ENCODE assay signal across 8 mouse cellular contexts in genomic region chrX:104670757-104671549, GRCm38 (mm10). TPM values are rescaled to one million over a fixed set of nuclear protein-coding genes. Genes with fewer than 3 reads are reported as not detected.
A peak's percentile ranks its signal among the peaks of the same experiment; 100 is the strongest.
DNase-seq lines count a peak whose midpoint lies in the region; ATAC-seq lines count a peak whose summit lies in the region.

Gene Zdhhc15 (minus strand): TSS chrX:104671064.

- H3K9me3 ChIP-seq in embryonic facial prominence, embryonic 10.5 days, result no peaks in the 10 kb centered on the region; the same call in 1 of the 2 replicates
- H3K9me3 ChIP-seq in intestine, embryonic 16.5 days (ENCODE audit: control insufficient read depth, low read length), result no peaks in the 10 kb centered on the region

- intact Hi-C loops in left cerebral cortex, postnatal 25 days (cut with DNase I), result no loop called here

- H3K27me3 ChIP-seq in embryonic facial prominence, embryonic 10.5 days (replicated peaks; ENCODE audit: low read depth, poor library complexity, severe bottlenecking), result peaks cover 58% of the 10 kb centered on the region
- H3K27me3 ChIP-seq in intestine, embryonic 16.5 days (replicated peaks; ENCODE audit: control insufficient read depth, insufficient read depth, low read length), result 0 out of 2 replicates have a peak, but pooled peaks cover 3% of the 10 kb centered on the region

- DNase-seq in adrenal gland, adult 2 months, result peak; percentile 58
- peak; percentile 73 for DNase-seq in embryonic facial prominence, embryonic 10.5 days (ENCODE audit: low spot score)
- DNase-seq in left cerebral cortex, postnatal 25 days (ENCODE audit: low spot score in 2 of 2), result peak; percentile 2 to 43
- peak; percentile 12 to 21 for DNase-seq in right cerebral cortex, postnatal 36 days (ENCODE audit: low spot score in 2 of 2)
- peak; percentile 48 for DNase-seq in urinary bladder, postnatal 25 days (ENCODE audit: low spot score)

- peak within 1 kb of the TSS; percentile 68 for H3K9ac ChIP-seq in intestine, embryonic 16.5 days (ENCODE audit: low read depth, low read length)

- H3K4me1 ChIP-seq in embryonic facial prominence, embryonic 10.5 days, result no peaks in the 10 kb centered on the region
- H3K4me1 ChIP-seq in intestine, embryonic 16.5 days (ENCODE audit: control insufficient read depth, insufficient read depth, low read length), result no peaks in the 10 kb centered on the region

- ATAC-seq in granulocyte monocyte progenitor cell, adult 5-6 weeks (replicated peaks; ENCODE audit: poor library complexity, severe bottlenecking), result peak; percentile 96
- peak; percentile 95 for ATAC-seq in intestine, embryonic 16.5 days
- ATAC-seq in megakaryocyte-erythroid progenitor cell, adult 5-6 weeks (replicated peaks; ENCODE audit: low FRiP score, low TSS enrichment, poor library complexity, severe bottlenecking), result peak; percentile 99

- WGBS in embryonic facial prominence, embryonic 10.5 days, result 19% methylated on average over 30 of the region's 31 CpGs
- WGBS in intestine, embryonic 16.5 days, result 19% methylated on average over 29 of the region's 31 CpGs

- peak within 1 kb of the TSS; percentile 87 for H3K27ac ChIP-seq in embryonic facial prominence, embryonic 10.5 days (replicated peaks)
- peak within 1 kb of the TSS; percentile 48; the same call in 1 of the 2 replicates for H3K27ac ChIP-seq in intestine, embryonic 16.5 days (ENCODE audit: low read length)

- peak within 1 kb of the TSS; percentile 62 for H3K4me3 ChIP-seq in embryonic facial prominence, embryonic 10.5 days
- H3K4me3 ChIP-seq in intestine, embryonic 16.5 days (ENCODE audit: low read length), result peak within 1 kb of the TSS; percentile 53

- H3K4me2 ChIP-seq in intestine, embryonic 16.5 days (ENCODE audit: low read depth, low read length), result peak within 1 kb of the TSS; percentile 64

- no peaks in the 10 kb centered on the region for H3K36me3 ChIP-seq in embryonic facial prominence, embryonic 10.5 days (replicated peaks)
- no peaks in the 10 kb centered on the region for H3K36me3 ChIP-seq in intestine, embryonic 16.5 days (ENCODE audit: control insufficient read depth, insufficient read depth, low read length)

RNA-seq across cellular contexts. Expression of gene Zdhhc15, which starts in this region (rescaled TPM):
- 1 to 10 TPM; 1.5 to 1.6 TPM for total RNA-seq in adrenal gland, adult 2 months (2021)
- polyA plus RNA-seq in adrenal gland, adult 2 months (2012; rRNA removed), result 0.16 and 0.23 TPM in 2 replicates
- 11.6 and 12.0 TPM in 2 replicates for polyA plus RNA-seq in embryonic facial prominence, embryonic 10.5 days (2016; fragmentation: Nextera tagmentation; extraction: Ambion mirVana)
- 1.4 and 2.5 TPM in 2 replicates for total RNA-seq in granulocyte monocyte progenitor cell, adult 5-6 weeks (2014; fragmentation: Nextera tagmentation)
- 0.88 and 1.5 TPM in 2 replicates for total RNA-seq in granulocyte monocyte progenitor cell, adult 5-6 weeks (2017)
- polyA plus RNA-seq in intestine, embryonic 16.5 days (2015; fragmentation: Nextera tagmentation; extraction: Ambion mirVana), result 5.7 and 6.4 TPM in 2 replicates
- total RNA-seq in left cerebral cortex, postnatal 25 days (2021), result 1 to 10 TPM; 8.0 TPM
- total RNA-seq in megakaryocyte-erythroid progenitor cell, adult 5-6 weeks (2014; fragmentation: Nextera tagmentation), result 2.7 and 4.6 TPM in 2 replicates
- total RNA-seq in megakaryocyte-erythroid progenitor cell, adult 5-6 weeks (2017), result 3.0 and 3.4 TPM in 2 replicates

Comparison
In these comparisons a context has a peak if more than half of its experiments do, and no peak if none do; other contexts are left out.
1. Peak in every context shown above with its lines: DNase-seq, ATAC-seq, H3K4me3 ChIP-seq and H3K27ac ChIP-seq.
2. DNase-seq: peak in every context shown above with its lines; median percentile 73 in embryonic facial prominence, embryonic 10.5 days; 58 in adrenal gland, adult 2 months; 48 in urinary bladder, postnatal 25 days; 22 in left cerebral cortex, postnatal 25 days; 16 in right cerebral cortex, postnatal 36 days.